ENCODE assay signal across 8 mouse cellular contexts in genomic region chr9:9237511-9237910, GRCm38 (mm10). TPM values are rescaled to one million over a fixed set of nuclear protein-coding genes. Genes with fewer than 3 reads are reported as not detected.
DNase-seq lines count a peak whose midpoint lies in the region; ATAC-seq lines count a peak whose summit lies in the region.

No protein-coding gene starts in this region.

- no peaks in the 10 kb centered on the region; the same call in 1 of the 2 replicates for H3K4me1 ChIP-seq in heart, embryonic 11.5 days (ENCODE audit: control insufficient read depth, insufficient read depth, low read length)
- H3K4me1 ChIP-seq in embryonic facial prominence, embryonic 12.5 days: peaks cover 10% of the 10 kb centered on the region; the same call in 1 of the 2 replicates
- peaks cover 11% of the 10 kb centered on the region for H3K4me1 ChIP-seq in midbrain, embryonic 12.5 days

- H3K36me3 ChIP-seq in heart, embryonic 11.5 days (ENCODE audit: control insufficient read depth, insufficient read depth, low read length): no peaks in the 10 kb centered on the region
- no peaks in the 10 kb centered on the region for H3K36me3 ChIP-seq in embryonic facial prominence, embryonic 12.5 days
- no peaks in the 10 kb centered on the region for H3K36me3 ChIP-seq in midbrain, embryonic 12.5 days

- DNase-seq in heart, adult 11 months: no peak
- DNase-seq in kidney, adult 8-10 months: peak; percentile 65 to 72
- DNase-seq in layer of hippocampus, adult 11-12 months (ENCODE audit: low spot score): no peak
- no peak for DNase-seq in cerebellum, adult 9-10 months

- no peak for ATAC-seq in heart, embryonic 11.5 days (replicated peaks; ENCODE audit: insufficient number of reproducible peaks, low FRiP score, low TSS enrichment)
- no peak for ATAC-seq in embryonic facial prominence, embryonic 12.5 days (ENCODE audit: insufficient number of reproducible peaks, insufficient read depth, low FRiP score, low TSS enrichment)
- ATAC-seq in midbrain, embryonic 12.5 days (ENCODE audit: low FRiP score, low read depth): no peak
- ATAC-seq in inflammation-experienced regulatory T-cells, adult 6 months: no peak

- 61% methylated on average over 5 of the region's 5 CpGs for WGBS in heart, embryonic 11.5 days (ENCODE audit: insufficient replicate concordance)
- WGBS in embryonic facial prominence, embryonic 12.5 days: 48% methylated on average over 5 of the region's 5 CpGs
- 55% methylated on average over 5 of the region's 5 CpGs for WGBS in midbrain, embryonic 12.5 days

- no peak overlapping the region for H3K9ac ChIP-seq in heart, embryonic 11.5 days (ENCODE audit: low read depth, low read length)
- H3K9ac ChIP-seq in embryonic facial prominence, embryonic 12.5 days: peak overlapping the region; percentile 93; the same call in 1 of the 2 replicates
- H3K9ac ChIP-seq in midbrain, embryonic 12.5 days (replicated peaks): no peak overlapping the region

- peak overlapping the region; percentile 67 for H3K4me2 ChIP-seq in heart, embryonic 11.5 days
- peak overlapping the region; percentile 61 for H3K4me2 ChIP-seq in embryonic facial prominence, embryonic 12.5 days (replicated peaks)
- peak overlapping the region; percentile 70 for H3K4me2 ChIP-seq in midbrain, embryonic 12.5 days (replicated peaks)

- no peaks in the 10 kb centered on the region for H3K9me3 ChIP-seq in heart, embryonic 11.5 days (replicated peaks; ENCODE audit: control insufficient read depth, low read length)
- no peaks in the 10 kb centered on the region for H3K9me3 ChIP-seq in embryonic facial prominence, embryonic 12.5 days
- no peaks in the 10 kb centered on the region for H3K9me3 ChIP-seq in midbrain, embryonic 12.5 days

- H3K27me3 ChIP-seq in heart, embryonic 11.5 days (ENCODE audit: control insufficient read depth, insufficient read depth, low read length): no peaks in the 10 kb centered on the region
- H3K27me3 ChIP-seq in embryonic facial prominence, embryonic 12.5 days: no peaks in the 10 kb centered on the region
- H3K27me3 ChIP-seq in midbrain, embryonic 12.5 days: no peaks in the 10 kb centered on the region

- H3K4me3 ChIP-seq in heart, embryonic 11.5 days (ENCODE audit: low read depth, low read length): peak overlapping the region; percentile 80; the same call in 1 of the 2 replicates
- H3K4me3 ChIP-seq in embryonic facial prominence, embryonic 12.5 days: peak overlapping the region; percentile 80
- H3K4me3 ChIP-seq in midbrain, embryonic 12.5 days: peak overlapping the region; percentile 77

- no peak overlapping the region for H3K27ac ChIP-seq in heart, embryonic 11.5 days (ENCODE audit: low read depth, low read length)
- H3K27ac ChIP-seq in embryonic facial prominence, embryonic 12.5 days: no peak overlapping the region
- no peak overlapping the region for H3K27ac ChIP-seq in midbrain, embryonic 12.5 days (replicated peaks)

RNA-seq across cellular contexts. Expression of gene Arhgap42, which starts 1.4 kb away (rescaled TPM):
- 12.3 TPM in 2 replicates for polyA plus RNA-seq in heart, embryonic 11.5 days (2014; fragmentation: Nextera tagmentation; extraction: Ambion mirVana)
- 48.0 and 53.0 TPM in 2 replicates for polyA plus RNA-seq in embryonic facial prominence, embryonic 12.5 days (2016; fragmentation: Nextera tagmentation; extraction: Ambion mirVana)
- 21.4 and 24.4 TPM in 2 replicates for polyA plus RNA-seq in midbrain, embryonic 12.5 days (2016; fragmentation: Nextera tagmentation; extraction: Ambion mirVana)
- polyA plus RNA-seq in inflammation-experienced regulatory T-cells, adult 6 months (2017; shearing (Covaris generic)): not detected

Comparison
In these comparisons a context has a peak if more than half of its experiments do, and no peak if none do; other contexts are left out.
1. DNase-seq: peak in kidney, adult 8-10 months (2 of 2); none in heart, adult 11 months (single experiment), layer of hippocampus, adult 11-12 months (single experiment) and cerebellum, adult 9-10 months (single experiment).
2. RNA of gene Arhgap42, which starts 1.4 kb away (polyA plus RNA-seq): 48.0 to 53.0 TPM in embryonic facial prominence, embryonic 12.5 days, 21.4 to 24.4 TPM in midbrain, embryonic 12.5 days and 12.3 TPM in heart, embryonic 11.5 days; not detected in inflammation-experienced regulatory T-cells, adult 6 months; every median in the first group is over 10 times any median in the second.
3. Peak in every context shown above with its lines, with median percentiles within 50 percentile points of each other: H3K4me2 ChIP-seq and H3K4me3 ChIP-seq.